Mouse (Mus musculus) erythroid progenitor cell, adult 5-6 weeks (primary cell): ENCODE data around the gene Taf9. TPM values are rescaled to one million over a fixed set of nuclear protein-coding genes. Genes with fewer than 3 reads are reported as not detected.
A peak's percentile ranks its signal among the peaks of the same experiment; 100 is the strongest.

Experiments
- ATAC-seq: replicated peaks from 2 replicates; pipeline ENCODE4 v1.8.0; 2016; ENCODE audit warnings: moderate number of reproducible peaks, mild to moderate bottlenecking, moderate TSS enrichment, inconsistent platforms; ENCODE audit not compliant: poor library complexity, low FRiP score, severe bottlenecking
- total RNA-seq, 2 experiments: library from RNA; stranded (forward) in 1 of 2; stranded (reverse) in 1 of 2; fragments of 150-400 nt in 1 of 2; fragments of 186-747, 209-891 nt in 1 of 2; gene quantifications; 2 replicates each; pipeline versions ENCODE4 v1.2.3 to v1.2.4; 2015 to 2017; ENCODE audit warnings: low replicate concordance in 2 of 2

Taf9 gene
- total RNA-seq, 2 experiments from 2014 or later, result 30.6 to 42.8 TPM

GRCm38 (mm10) chr13:100659864-100660456, 8.6 kb downstream of the Taf9 start:
- ATAC-seq, result peak; percentile 76

- ATAC-seq, result no peak; the same call in 1 of the 2 replicates
Observed at GRCm38 (mm10) chr13:100669291-100670022, 18.1 kb downstream of the Taf9 start, which contains the start of gene Ccdc125. Ccdc125 (plus strand) TSS chr13:100669717.

- no peak for ATAC-seq
Observed at GRCm38 (mm10) chr13:100670181-100670741, 18.9 kb downstream of the Taf9 start.

- ATAC-seq, result no peak
Observed at GRCm38 (mm10) chr13:100675936-100676635, 24.7 kb downstream of the Taf9 start.

GRCm38 (mm10) chr13:100681615-100682014, 30.2 kb downstream of the Taf9 start:
- no peak for ATAC-seq

GRCm38 (mm10) chr13:100682837-100683236, 31.5 kb downstream of the Taf9 start:
- no peak for ATAC-seq

- ATAC-seq, result peak; percentile 76
Observed at GRCm38 (mm10) chr13:100684355-100684754, 33.0 kb downstream of the Taf9 start.

- ATAC-seq, result no peak
Observed at GRCm38 (mm10) chr13:100687513-100687912, 36.1 kb downstream of the Taf9 start.

GRCm38 (mm10) chr13:100697541-100697940, 46.2 kb downstream of the Taf9 start:
- no peak for ATAC-seq

DNA sequence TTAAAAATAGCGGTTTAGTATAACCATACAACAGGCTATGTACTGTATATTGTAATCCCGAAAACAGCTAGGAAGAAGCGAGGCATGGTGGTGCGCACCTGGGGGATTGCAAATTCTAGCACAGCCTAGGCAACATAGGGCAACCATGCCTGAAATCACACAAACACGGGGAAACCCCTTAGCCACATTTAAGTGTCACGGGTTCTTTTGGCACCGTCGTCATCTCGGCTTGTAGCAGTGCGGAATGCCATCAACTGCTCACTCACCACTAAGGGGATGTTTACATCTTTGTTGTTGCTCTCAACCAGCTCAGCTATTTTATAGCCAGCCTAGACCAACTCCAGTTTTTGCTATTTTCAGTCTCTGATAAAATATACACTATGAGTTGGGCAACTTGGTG, 47.5 kb downstream of the Taf9 start:
- ATAC-seq, result no peak

DNA sequence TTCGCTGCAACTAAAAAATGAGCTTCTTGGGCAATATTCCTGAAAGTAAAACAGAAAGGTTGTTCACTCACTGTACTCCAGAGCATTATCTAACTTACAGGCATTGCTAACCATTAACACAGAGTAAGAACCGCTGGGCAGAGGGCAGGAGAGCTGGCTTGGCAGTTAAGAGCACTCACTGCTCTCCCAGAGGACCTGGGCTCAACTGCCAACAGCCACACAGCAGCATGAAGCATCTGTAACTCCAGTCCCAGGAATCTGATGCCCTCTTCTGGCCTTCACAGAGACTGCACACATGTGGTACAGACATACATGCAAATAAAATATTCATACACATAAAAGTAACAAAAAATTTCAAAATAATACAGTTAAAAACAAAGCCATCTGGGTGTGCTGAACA, 52.1 kb downstream of the Taf9 start:
- ATAC-seq, result no peak

Other genes starting within 250 kb of the Taf9 start
- not detected in 2 replicates for gene Naip1, start 198.7 kb upstream of the Taf9 start, total RNA-seq (2015; ENCODE audit: low replicate concordance)
- gene Naip1, start 198.7 kb upstream of the Taf9 start, total RNA-seq (2017; ENCODE audit: low replicate concordance), result not detected in 2 replicates
- gene Gtf2h2, start 159.0 kb upstream of the Taf9 start, total RNA-seq (2015; ENCODE audit: low replicate concordance), result 13.4 and 25.9 TPM in 2 replicates
- gene Gtf2h2, start 159.0 kb upstream of the Taf9 start, total RNA-seq (2017; ENCODE audit: low replicate concordance), result 13.9 and 15.7 TPM in 2 replicates
- gene Ocln, start 98.9 kb upstream of the Taf9 start, total RNA-seq (2015; ENCODE audit: low replicate concordance), result not detected in 2 replicates
- gene Ocln, start 98.9 kb upstream of the Taf9 start, total RNA-seq (2017; ENCODE audit: low replicate concordance), result not detected in 2 replicates
- gene Marveld2, start 34.6 kb upstream of the Taf9 start, total RNA-seq (2015; ENCODE audit: low replicate concordance), result not detected in 2 replicates
- 0.39 and 1.1 TPM in 2 replicates for gene Marveld2, start 34.6 kb upstream of the Taf9 start, total RNA-seq (2017; ENCODE audit: low replicate concordance)
- gene Ak6, start 600 bp upstream of the Taf9 start, total RNA-seq (2015; ENCODE audit: low replicate concordance), result 132 and 133 TPM in 2 replicates
- 47.4 and 85.9 TPM in 2 replicates for gene Ak6, start 600 bp upstream of the Taf9 start, total RNA-seq (2017; ENCODE audit: low replicate concordance)
- gene Rad17, start 528 bp upstream of the Taf9 start, total RNA-seq (2015; ENCODE audit: low replicate concordance), result 23.5 and 29.9 TPM in 2 replicates
- 19.7 and 21.6 TPM in 2 replicates for gene Rad17, start 528 bp upstream of the Taf9 start, total RNA-seq (2017; ENCODE audit: low replicate concordance)
- gene Ccdc125, start 18.1 kb downstream of the Taf9 start, total RNA-seq (2015; ENCODE audit: low replicate concordance), result 0.42 and 6.5 TPM in 2 replicates
- gene Ccdc125, start 18.1 kb downstream of the Taf9 start, total RNA-seq (2017; ENCODE audit: low replicate concordance), result 4.7 and 8.2 TPM in 2 replicates
- 4.3 and 19.3 TPM in 2 replicates for gene Cdk7, start 79.4 kb downstream of the Taf9 start, total RNA-seq (2015; ENCODE audit: low replicate concordance)
- 9.4 and 23.6 TPM in 2 replicates for gene Cdk7, start 79.4 kb downstream of the Taf9 start, total RNA-seq (2017; ENCODE audit: low replicate concordance)
- 75.3 and 100 TPM in 2 replicates for gene Mrps36, start 93.1 kb downstream of the Taf9 start, total RNA-seq (2015; ENCODE audit: low replicate concordance)
- 52.8 and 99.2 TPM in 2 replicates for gene Mrps36, start 93.1 kb downstream of the Taf9 start, total RNA-seq (2017; ENCODE audit: low replicate concordance)
- gene Cenph, start 124.3 kb downstream of the Taf9 start, total RNA-seq (2015; ENCODE audit: low replicate concordance), result 75.5 and 87.6 TPM in 2 replicates
- 44.6 and 60.3 TPM in 2 replicates for gene Cenph, start 124.3 kb downstream of the Taf9 start, total RNA-seq (2017; ENCODE audit: low replicate concordance)
- 339 and 351 TPM in 2 replicates for gene Ccnb1, start 135.0 kb downstream of the Taf9 start, total RNA-seq (2015; ENCODE audit: low replicate concordance)
- 507 and 678 TPM in 2 replicates for gene Ccnb1, start 135.0 kb downstream of the Taf9 start, total RNA-seq (2017; ENCODE audit: low replicate concordance)
- gene Slc30a5, start 181.8 kb downstream of the Taf9 start, total RNA-seq (2015; ENCODE audit: low replicate concordance), result 46.1 and 53.0 TPM in 2 replicates
- 33.9 and 47.9 TPM in 2 replicates for gene Slc30a5, start 181.8 kb downstream of the Taf9 start, total RNA-seq (2017; ENCODE audit: low replicate concordance)